Comparison of ENCODE assay signal across 12 mouse cellular contexts in genomic region chr13:77047179-77047931, GRCm38 (mm10).
DNase-seq lines count a peak whose midpoint lies in the region; ATAC-seq and TF ChIP-seq lines count a peak whose summit lies in the region.
"Had no signal": no experiment of that assay in that cellular context is flagged by ENCODE, and none has a peak within 500 bp of the region (broad histone marks: within the 10 kb centered on the region; RNA-seq: fewer than 3 reads in every experiment).

No protein-coding gene starts in this region.

- DNase-seq in kidney, postnatal 0 days (ENCODE audit: low spot score): peak; percentile 12
- no peak for DNase-seq in kidney, postnatal 25 days
- DNase-seq in 416B (ENCODE audit: low read depth): peak; percentile 37
- peak; percentile 59 to 70 for DNase-seq in cerebellum, postnatal 10 days
- DNase-seq in left cerebral cortex, postnatal 14 days (ENCODE audit: low spot score in 2 of 2): peak; percentile 30 to 67
- DNase-seq in urinary bladder, postnatal 36 days (ENCODE audit: low spot score in 2 of 2): no peak
- no peak for DNase-seq in thymus, adult 18-20 months
- DNase-seq in heart, postnatal 10 days: no peak
- DNase-seq: adrenal gland, adult 8-10 months; heart, adult 11 months had no signal

- no peaks in the 10 kb centered on the region for H3K36me3 ChIP-seq in kidney, postnatal 0 days (ENCODE audit: insufficient read depth, low read length)
- H3K36me3 ChIP-seq: neural tube, embryonic 12.5 days had no signal

- H3K9ac ChIP-seq in kidney, postnatal 0 days (ENCODE audit: low read depth, low read length): no peak overlapping the region
- H3K9ac ChIP-seq: liver, embryonic 12.5 days; neural tube, embryonic 12.5 days had no signal

- no peak for TF ChIP-seq CTCF in kidney, postnatal 0 days (IDR thresholded peaks at IDR 0.05; ENCODE audit: low read depth)

- H3K4me2 ChIP-seq in kidney, postnatal 0 days (ENCODE audit: low read length): no peak overlapping the region
- H3K4me2 ChIP-seq: liver, embryonic 12.5 days; neural tube, embryonic 12.5 days had no signal

- H3K4me3 ChIP-seq in kidney, postnatal 0 days (replicated peaks; ENCODE audit: low read depth, low read length): no peak overlapping the region
- H3K4me3 ChIP-seq: liver, embryonic 12.5 days; neural tube, embryonic 12.5 days had no signal

- WGBS in kidney, postnatal 0 days: 67% methylated on average over 6 of the region's 6 CpGs

- no peaks in the 10 kb centered on the region for H3K9me3 ChIP-seq in kidney, postnatal 0 days (replicated peaks; ENCODE audit: low read length)
- H3K9me3 ChIP-seq: liver, embryonic 12.5 days; neural tube, embryonic 12.5 days had no signal

- intact Hi-C loops in left cerebral cortex, postnatal 14 days (cut with DNase I): loop anchor here (5.0 kb wide), 2 partner anchors 1135 to 1155 kb away; no protein-coding TSS in a partner anchor
- intact Hi-C loops in heart, postnatal 10 days (cut with DNase I): loop anchor here (5.0 to 10.0 kb wide), 3 partner anchors 165 to 1155 kb away; no protein-coding TSS in a partner anchor

- ATAC-seq in kidney, postnatal 0 days (replicated peaks; ENCODE audit: low FRiP score, low read depth): no peak
- ATAC-seq: liver, embryonic 12.5 days had no signal

- no peaks in the 10 kb centered on the region for H3K27me3 ChIP-seq in kidney, postnatal 0 days (ENCODE audit: insufficient read depth, low read length)
- H3K27me3 ChIP-seq: liver, embryonic 12.5 days; neural tube, embryonic 12.5 days had no signal

- no peak overlapping the region for H3K27ac ChIP-seq in kidney, postnatal 0 days
- H3K27ac ChIP-seq: liver, embryonic 12.5 days; neural tube, embryonic 12.5 days had no signal

- no peaks in the 10 kb centered on the region for H3K4me1 ChIP-seq in kidney, postnatal 0 days (replicated peaks; ENCODE audit: insufficient read depth, low read length)
- H3K4me1 ChIP-seq: liver, embryonic 12.5 days; neural tube, embryonic 12.5 days had no signal

Comparison
In these comparisons a context has a peak if more than half of its experiments do, and no peak if none do; other contexts are left out.
1. DNase-seq: peak in kidney, postnatal 0 days (single experiment), 416B (single experiment), cerebellum, postnatal 10 days (2 of 2) and left cerebral cortex, postnatal 14 days (2 of 2); none in kidney, postnatal 25 days (0 of 2), urinary bladder, postnatal 36 days (0 of 2), thymus, adult 18-20 months (0 of 2) and heart, postnatal 10 days (0 of 2).